Mouse (Mus musculus) testis, adult 2 months (tissue): ENCODE results near the gene Mcoln2.

Experiments used
- CTCF ChIP-seq: fragments of 200-500 bp; IDR thresholded peaks from 2 replicates; pipeline ENCODE4 v1.5.1; 2012; ENCODE audit warnings: low read depth, mild to moderate bottlenecking, inconsistent platforms, low read length, moderate library complexity; ENCODE audit not compliant: control insufficient read depth, insufficient read depth, insufficient replicate concordance
- POLR2A ChIP-seq: fragments of 200-500 bp; IDR thresholded peaks from 2 replicates; pipeline ENCODE4 v1.6.1; 2012; ENCODE audit warnings: low read depth, mild to moderate bottlenecking, inconsistent platforms, low read length, moderate library complexity; ENCODE audit not compliant: control insufficient read depth

DNA sequence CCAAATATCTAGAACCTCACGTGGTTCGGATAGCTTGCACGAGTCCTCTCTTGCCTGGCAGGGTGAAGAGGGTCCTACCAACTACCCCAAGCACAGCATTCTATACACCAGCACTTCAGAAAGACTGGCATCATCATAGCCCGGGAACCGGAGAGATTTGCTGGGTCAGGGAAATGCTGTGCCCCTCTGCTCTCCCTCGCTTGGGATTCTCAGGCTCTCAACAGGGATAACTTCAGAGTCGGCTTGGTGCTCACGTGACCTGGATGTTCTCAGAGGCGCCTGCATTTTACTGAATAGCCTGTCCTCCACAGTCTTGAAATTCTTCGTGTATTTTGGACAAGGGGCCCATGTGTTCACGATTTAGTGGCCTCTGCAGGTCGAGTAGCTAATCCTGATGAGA, 48.2 kb downstream of the Mcoln2 start:
- TF ChIP-seq CTCF (no peak), POLR2A (no peak)
